Mouse (Mus musculus) MEL (cell line): ENCODE measurements around the gene Olfr390.

Experiments used
- CTCF ChIP-seq, 3 experiments: IDR thresholded peaks in 2 of 3; conservative IDR thresholded peaks in 1 of 3; 2 replicates each; pipeline ENCODE4 v1.5.1; 2011 to 2012; ENCODE audit warnings: low read length in 3 of 3, low read depth in 2 of 3, mild to moderate bottlenecking in 2 of 3, improper control_type of control experiment in 1 of 3, inconsistent platforms in 1 of 3, mixed read lengths in 1 of 3, moderate library complexity in 1 of 3; ENCODE audit not compliant: control insufficient read depth in 1 of 3, insufficient read depth in 1 of 3, poor library complexity in 1 of 3, severe bottlenecking in 1 of 3
- ELF1 ChIP-seq: IDR thresholded peaks from 2 replicates; pipeline ENCODE4 v1.6.1; 2014; ENCODE audit warnings: low read depth, mild to moderate bottlenecking, inconsistent platforms, low read length, improper control_type of control experiment, moderate library complexity
- EP300 ChIP-seq, 2 experiments: IDR thresholded peaks; 2 replicates each; pipeline ENCODE4 v1.6.1; 2011; ENCODE audit warnings: improper control_type of control experiment in 2 of 2, low read length in 2 of 2, low read depth in 1 of 2, mild to moderate bottlenecking in 1 of 2
- HCFC1 ChIP-seq: IDR thresholded peaks from 2 replicates; pipeline ENCODE4 v1.6.1; 2012; ENCODE audit warnings: low read depth, mild to moderate bottlenecking, inconsistent platforms, low read length, improper control_type of control experiment, moderate library complexity
- RAD21 ChIP-seq: IDR thresholded peaks from 2 replicates; pipeline ENCODE4 v1.6.1; 2011; ENCODE audit warnings: mild to moderate bottlenecking, low read depth, low read length, improper control_type of control experiment

GRCm38 (mm10) chr11:73759115-73759514, 23.6 kb upstream of the Olfr390 start:
- no peak for TF ChIP-seq CTCF (IDR thresholded peaks at IDR 0.05 in 2 of 3, conservative IDR thresholded peaks at IDR 0.05 in 1 of 3; ENCODE audit: control insufficient read depth in 1 of 3, insufficient read depth in 1 of 3, low read depth in 2 of 3, low read length in 3 of 3, poor library complexity in 1 of 3, severe bottlenecking in 1 of 3)
- no peak for TF ChIP-seq ELF1
- no peak for TF ChIP-seq HCFC1
- TF ChIP-seq RAD21: no peak
- no peak for TF ChIP-seq EP300 (IDR thresholded peaks at IDR 0.05; ENCODE audit: low read depth in 1 of 2, low read length in 2 of 2)
